Mouse (Mus musculus) thymus, postnatal 10 days (tissue): ENCODE data around the gene Dcst2.

ENCODE experiments used
- DNase-seq, 2 experiments: peaks; one replicate each; pipeline ENCODE4 v3.0.0; 2021; ENCODE audit warnings: low spot score in 2 of 2

Dcst2 gene

DNA sequence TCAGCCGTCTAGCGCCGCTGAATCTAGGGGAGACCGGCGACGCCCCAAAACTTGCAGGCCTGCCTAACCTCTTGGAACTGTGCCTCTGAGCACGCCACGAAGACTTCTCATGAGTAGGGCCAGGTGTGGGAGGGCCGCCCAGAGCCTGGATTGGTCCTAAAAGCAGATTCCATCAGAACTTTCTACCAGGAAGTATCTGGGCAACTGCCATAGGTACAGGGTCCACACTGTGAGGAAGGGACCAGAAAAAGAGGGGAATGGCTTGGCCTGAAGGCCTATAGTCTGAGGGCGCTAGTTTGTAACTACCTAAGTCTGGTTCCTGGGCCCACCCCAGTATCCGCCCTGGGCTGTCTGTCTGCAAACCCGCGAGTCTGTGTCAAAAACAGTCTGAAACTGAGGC, 30.2 kb upstream of the Dcst2 start:
- DNase-seq = no peak

- DNase-seq = no peak
Measured at GRCm38 (mm10) chr3:89332013-89332412, 29.8 kb upstream of the Dcst2 start.

- no peak for DNase-seq
Measured at GRCm38 (mm10) chr3:89332476-89332875, 29.3 kb upstream of the Dcst2 start.

DNA sequence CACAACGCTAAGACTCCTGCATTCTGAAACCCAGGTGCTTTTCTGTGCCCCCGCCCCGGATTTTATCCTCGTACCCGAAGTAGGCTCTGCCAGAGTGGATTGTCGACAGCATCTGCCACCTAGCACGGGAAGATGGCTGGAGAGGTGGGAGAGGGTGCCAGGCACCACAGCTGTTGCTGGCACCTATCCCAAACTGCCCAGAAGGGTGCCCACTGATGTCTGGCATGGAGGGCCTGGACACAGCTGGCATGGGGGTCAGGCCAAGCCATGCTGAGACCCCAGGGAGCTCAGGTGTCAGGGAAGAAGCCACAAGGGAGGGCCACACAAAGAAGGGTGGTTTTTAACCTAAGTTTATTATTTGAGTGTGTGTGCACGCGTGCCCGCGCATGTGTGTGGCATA, 28.7 kb upstream of the Dcst2 start:
- no peak for DNase-seq

DNA sequence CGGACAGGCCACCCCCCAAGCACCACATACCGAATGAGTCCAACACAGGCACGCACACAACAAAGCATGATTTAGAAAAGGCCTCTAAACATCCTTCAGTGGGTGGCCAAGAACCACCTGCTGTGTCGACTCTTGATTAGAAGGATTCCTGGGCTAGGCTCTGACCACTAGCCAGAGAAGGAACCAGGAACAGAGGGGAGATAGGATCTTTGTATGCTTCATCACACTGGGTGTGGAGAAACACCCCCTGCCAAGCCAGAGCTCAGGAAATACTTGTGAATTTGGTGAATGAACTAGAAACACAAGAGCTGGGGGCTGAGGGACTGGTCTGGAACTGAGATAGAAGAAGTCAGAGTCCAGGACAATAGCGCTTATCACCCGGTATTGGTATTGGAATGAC, 25.2 kb upstream of the Dcst2 start:
- DNase-seq = no peak

- no peak for DNase-seq
Measured at GRCm38 (mm10) chr3:89337062-89337720, 24.6 kb upstream of the Dcst2 start.

- DNase-seq = peak; percentile 53 to 55
Measured at GRCm38 (mm10) chr3:89337721-89338578, 23.8 kb upstream of the Dcst2 start, which contains the start of gene Efna4. Gene Efna4, minus strand, starts transcription at chr3:89338028.

DNA sequence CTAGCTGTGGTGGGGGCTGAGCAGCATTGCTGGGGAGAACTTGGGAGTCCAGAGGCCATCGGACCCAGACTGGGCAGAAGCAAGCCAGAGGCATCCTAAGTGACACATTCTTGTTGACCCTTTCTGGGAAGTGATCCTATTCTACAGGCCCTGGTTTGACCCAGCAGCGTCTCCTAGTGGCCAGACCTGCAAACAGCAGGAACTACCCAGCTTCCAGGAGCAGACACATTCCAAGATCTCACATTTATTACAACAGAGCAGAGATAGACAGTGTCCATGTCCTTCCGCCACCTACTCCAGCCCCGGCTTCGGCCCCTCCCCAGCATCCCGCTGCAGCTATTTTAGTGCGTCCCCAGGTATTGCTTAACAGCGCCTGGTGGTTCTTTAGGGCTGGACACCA, 22.4 kb upstream of the Dcst2 start:
- peak; percentile 31 to 70 for DNase-seq

DNA sequence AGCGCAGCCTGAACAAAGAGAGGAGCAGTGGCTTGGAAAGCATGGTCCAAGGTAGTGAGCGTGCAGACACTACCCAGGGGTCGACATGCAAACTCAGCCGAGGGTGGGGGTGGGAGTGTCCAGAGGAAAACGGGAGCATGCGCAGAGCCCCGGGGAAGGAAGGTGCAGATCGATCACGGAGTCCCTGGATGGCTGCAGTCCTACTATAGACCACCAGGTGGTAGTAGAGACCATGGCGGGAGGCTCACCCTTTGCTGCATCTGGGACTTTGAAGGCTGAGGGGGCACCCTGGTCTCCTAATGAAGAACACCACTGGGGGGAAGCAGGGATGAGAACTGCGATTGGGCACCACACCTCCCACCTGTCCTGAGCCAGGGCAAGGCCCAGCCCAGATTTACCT, 21.3 kb upstream of the Dcst2 start:
- peak; percentile 58 to 83 for DNase-seq

DNA sequence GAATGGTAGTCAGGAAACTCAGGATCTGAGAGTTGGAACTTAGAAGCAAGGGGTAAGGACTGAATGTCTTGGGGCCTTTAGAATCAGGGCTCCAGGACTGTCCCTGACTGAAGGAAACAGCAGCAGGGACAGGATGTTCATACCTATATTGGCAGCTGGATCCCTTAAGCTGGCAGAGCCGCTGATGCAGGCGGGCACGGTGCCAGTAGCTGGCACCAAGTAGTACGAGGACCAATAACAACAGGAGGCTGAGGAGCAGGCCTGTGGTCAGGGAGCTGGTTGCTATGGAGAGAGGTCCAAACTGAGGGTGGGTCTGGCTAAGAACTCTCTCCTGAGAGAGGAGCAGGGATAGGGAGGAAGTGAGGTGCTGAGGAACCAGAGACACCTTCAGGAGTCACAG, 20.0 kb upstream of the Dcst2 start:
- no peak for DNase-seq

DNA sequence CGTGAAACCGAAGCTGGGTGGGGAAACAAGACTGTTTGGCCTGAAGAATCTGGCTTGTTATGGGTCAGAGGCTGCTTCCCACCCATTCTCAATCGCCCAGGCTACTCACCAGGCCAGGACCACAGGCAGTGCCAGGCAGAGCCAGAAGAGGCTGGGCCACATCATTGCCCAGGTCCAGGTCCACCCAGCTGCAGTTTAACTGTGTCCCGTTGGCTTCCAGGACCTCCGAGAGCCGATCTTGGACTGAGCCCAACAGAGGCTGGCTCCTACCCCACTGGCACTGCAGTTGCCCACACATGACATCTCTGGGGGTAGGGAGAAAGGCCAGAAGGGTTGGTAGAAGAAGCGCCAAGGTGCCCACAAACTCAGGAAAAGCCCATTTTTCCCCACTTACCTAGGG, 18.5 kb upstream of the Dcst2 start:
- no peak for DNase-seq

GRCm38 (mm10) chr3:89346815-89347540, 14.8 kb upstream of the Dcst2 start:
- no peak for DNase-seq

DNA sequence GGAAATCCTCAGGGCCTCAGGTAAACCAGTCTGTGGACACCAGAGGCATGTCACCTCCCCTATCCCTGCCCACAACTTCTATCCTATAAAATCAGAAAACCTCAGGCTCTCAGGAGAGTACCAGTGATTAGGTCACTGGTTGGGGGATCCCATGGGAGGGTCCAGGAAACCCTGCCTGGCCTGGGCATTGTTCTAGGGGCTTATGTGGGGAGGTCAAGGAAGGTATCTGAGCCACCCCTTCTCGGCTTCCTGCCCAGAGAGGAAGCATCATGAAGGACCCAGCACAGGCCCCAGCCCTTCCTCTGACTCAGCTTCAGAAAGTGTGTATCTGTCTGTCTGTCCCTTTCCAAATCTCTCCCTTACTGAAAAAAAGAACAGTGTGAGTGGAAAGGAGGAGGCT, 13.9 kb upstream of the Dcst2 start:
- no peak for DNase-seq

DNA sequence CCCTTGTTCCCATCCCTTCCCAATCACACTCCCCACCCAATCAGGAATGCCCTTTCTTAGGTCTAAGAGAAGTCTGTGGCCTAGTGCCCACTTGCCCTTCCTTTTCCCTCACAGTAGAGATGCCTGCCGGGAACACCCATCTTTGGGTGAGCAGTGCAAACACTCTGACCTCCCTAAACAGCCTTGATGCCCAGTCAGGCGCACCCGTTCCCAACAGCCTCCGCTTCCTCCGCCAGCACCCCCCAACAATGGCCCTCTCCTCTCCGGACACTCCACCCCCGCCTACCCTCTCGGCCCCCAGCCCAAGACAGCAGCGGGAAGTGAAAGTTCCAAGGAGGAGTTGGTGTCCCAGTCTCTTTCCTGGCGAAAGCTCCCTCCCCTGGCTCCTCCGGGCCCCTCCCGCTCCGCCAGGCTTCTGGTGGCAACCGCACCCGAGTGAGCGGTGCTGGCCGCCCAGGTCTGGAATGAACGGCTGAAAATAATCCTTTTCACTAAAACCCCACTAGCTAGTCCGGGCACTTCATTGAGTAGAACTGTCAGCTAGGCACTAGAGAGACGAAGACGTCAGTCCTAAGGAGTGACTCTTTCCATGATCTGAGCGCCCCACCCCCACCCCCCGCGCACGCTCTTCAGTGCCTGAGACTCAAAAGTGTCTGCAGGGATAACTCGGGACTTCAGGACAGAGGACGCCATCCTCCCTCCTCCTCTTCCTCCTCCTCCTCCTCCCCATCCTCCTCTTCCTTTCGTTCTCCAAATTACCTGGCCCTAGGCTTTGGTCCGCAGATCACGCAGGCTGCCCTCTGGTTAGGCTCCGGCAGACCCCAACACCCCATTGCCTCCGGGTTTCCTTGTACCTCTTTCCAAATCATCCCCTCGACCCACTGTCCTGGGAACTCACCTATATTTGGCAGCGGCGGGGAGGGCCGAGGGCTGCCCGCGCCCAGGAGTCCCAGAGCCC, 12.6 kb upstream of the Dcst2 start:
- no peak for DNase-seq

- peak; percentile 67 to 82 for DNase-seq
Measured at GRCm38 (mm10) chr3:89349869-89350501, 11.8 kb upstream of the Dcst2 start, which contains the start of gene Adam15. Gene Adam15, minus strand, starts transcription at chr3:89349996.

- no peak for DNase-seq
Measured at GRCm38 (mm10) chr3:89351271-89351670, 10.5 kb upstream of the Dcst2 start.

DNA sequence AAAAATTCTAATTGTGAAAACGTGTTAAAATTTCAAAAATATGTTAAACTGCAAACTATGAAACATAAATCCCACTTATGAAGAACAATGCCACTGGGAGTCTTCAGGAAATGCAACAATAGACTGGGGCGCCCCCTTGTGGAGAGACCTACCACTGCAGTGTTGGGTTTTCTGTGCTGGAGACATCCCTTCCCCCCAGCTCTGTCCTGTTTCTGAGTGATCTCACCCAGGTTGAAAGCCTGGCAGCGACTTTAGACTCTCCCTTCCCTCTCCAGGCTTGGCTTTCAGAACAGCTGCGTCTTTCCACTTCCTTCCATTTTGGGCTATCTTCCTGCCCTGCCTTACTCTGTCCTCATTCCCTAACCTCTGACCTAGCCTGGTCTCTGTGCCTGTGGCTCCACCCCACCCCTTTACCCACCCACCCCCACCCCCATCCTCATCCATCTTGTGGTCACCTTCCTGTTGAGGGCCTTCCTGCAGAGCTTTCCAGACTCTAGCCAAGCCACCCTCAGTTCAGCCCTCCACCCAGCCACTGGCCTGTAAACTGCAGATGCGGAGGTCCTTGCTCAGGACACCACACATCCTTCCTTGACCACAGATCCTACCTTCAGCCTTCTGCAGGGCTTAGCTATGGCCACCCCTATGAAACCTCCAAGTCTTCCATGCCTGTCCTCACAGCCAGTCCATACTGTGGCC, 6.8 kb upstream of the Dcst2 start:
- peak; percentile 62 to 87 for DNase-seq

DNA sequence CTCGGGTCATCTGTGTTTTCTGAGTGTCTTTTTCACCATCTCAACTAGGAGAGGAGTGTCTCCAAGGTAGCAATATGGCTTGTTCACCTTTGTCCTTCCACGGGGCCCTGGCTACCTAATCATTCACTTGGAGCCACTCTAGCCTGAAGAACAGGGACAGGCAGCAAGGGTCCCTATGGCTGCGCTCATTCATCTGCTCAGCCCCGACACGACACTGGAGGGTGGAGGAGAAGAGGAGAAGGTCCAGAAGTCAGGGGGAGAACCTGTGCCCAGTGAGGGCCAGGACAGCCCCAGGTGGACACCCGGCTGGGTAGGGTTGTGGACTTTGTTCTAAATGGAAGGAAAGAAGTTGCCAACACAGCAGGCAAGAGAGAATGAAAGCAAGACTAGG, 6.3 kb upstream of the Dcst2 start:
- no peak for DNase-seq

- DNase-seq = no peak
Measured at GRCm38 (mm10) chr3:89356029-89356428, 5.7 kb upstream of the Dcst2 start.

DNA sequence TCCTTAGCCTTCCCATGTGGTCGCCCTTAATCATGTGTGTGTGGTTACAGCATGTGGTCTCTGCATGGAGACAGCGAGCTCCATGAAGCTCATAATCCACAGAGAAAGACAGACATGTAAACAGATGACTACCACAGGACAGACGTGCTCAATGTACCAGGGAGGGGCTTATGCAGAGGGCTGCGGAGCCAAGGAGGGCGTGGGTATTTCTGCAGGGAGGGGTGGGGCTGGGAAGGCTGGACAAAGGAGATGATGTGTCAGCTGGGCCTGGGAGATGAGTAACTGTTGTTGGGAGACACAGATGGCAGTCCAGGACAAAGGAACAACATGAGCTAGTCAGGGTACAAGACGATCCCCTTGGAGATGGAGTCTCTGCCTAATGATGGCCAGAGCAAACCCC, 2.1 kb upstream of the Dcst2 start:
- DNase-seq = no peak
